Mouse (Mus musculus): ENCODE measurements around the gene Mtor.

DNA sequence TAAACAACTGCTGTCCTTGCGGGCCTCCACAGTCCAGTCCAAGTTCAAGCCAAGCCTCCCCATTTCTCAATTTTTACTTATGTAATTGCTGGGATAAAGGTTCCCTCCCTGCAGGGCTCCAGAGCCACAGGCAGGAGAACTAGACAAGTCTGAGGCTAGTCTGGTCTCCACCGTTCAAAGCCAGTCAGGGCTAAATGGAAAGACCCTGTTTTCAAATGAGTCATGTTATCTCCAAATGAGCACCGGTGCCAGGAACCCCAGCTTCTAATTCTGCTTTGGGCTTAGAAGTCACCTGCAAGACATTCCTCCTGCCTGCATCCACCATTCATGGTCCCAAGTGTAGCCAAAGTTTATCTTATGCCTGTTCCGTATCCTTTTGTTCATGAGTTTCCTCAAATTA is 153.5 kb downstream of the Mtor start:
- TF ChIP-seq POLR2A (IDR thresholded peaks at IDR 0.05; ENCODE audit: low read depth, low read length) (no peak), CTCF (conservative IDR thresholded peaks at IDR 0.05; ENCODE audit: insufficient read depth, insufficient read length, low read depth, low read length) (no peak)

Data from kidney, adult 2 months (tissue).